Comparison of ENCODE assay signal across 21 mouse cellular contexts in the genomic region with DNA sequence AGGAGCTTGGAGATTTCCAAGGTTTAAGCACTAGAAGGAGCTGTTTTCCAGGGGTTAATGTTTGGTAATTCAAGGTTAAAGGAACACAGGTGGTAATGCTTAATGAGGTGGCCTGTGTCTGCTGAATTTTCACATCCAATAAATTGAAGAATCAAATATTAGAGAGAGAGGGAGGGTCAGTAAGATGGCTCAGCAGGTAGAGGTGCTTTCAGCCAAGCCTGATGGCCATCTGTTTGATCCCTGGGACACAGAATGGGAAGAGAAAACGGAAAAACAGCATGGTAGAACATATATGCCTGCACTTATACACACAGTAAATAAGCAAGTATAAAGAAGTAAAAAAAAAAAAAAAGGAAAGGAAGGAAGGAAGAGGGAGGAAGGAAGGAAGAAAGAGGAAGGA.
"Had no signal": no experiment of that assay in that cellular context is flagged by ENCODE, and none has a peak within 500 bp of the region (broad histone marks: within the 10 kb centered on the region; RNA-seq: fewer than 3 reads in every experiment).

No protein-coding gene starts in this region.

- ATAC-seq: intestine, postnatal 0 days; liver, postnatal 0 days; lung, postnatal 0 days had no signal

- H3K27me3 ChIP-seq: kidney, embryonic 15.5 days; limb, embryonic 15.5 days; midbrain, embryonic 12.5 days had no signal

- H3K4me2 ChIP-seq: kidney, embryonic 15.5 days; limb, embryonic 12.5 days; limb, embryonic 15.5 days; liver, embryonic 11.5 days; lung, embryonic 14.5 days; midbrain, embryonic 12.5 days had no signal

- H3K4me1 ChIP-seq: limb, embryonic 12.5 days; limb, embryonic 15.5 days; midbrain, embryonic 12.5 days had no signal

- H3K27ac ChIP-seq: kidney, embryonic 15.5 days; limb, embryonic 12.5 days; limb, embryonic 15.5 days; liver, embryonic 14.5 days; macrophage; midbrain, embryonic 12.5 days; stomach, postnatal 0 days had no signal

- H3K9me3 ChIP-seq: kidney, embryonic 15.5 days; limb, embryonic 12.5 days; limb, embryonic 15.5 days; midbrain, embryonic 12.5 days had no signal

- DNase-seq: kidney, adult 2 months; kidney, postnatal 14 days; kidney, postnatal 4 days; left cerebral cortex, postnatal 4 days; liver, postnatal 0 days; lung, embryonic 14.5 days; right cerebral cortex, postnatal 4 days; thymus, adult 2 months; thymus, postnatal 14 days; thymus, postnatal 4 days had no signal

- H3K4me3 ChIP-seq: kidney, embryonic 15.5 days; limb, embryonic 12.5 days; limb, embryonic 15.5 days; midbrain, embryonic 12.5 days; myocyte had no signal

- H3K9ac ChIP-seq: kidney, embryonic 15.5 days; limb, embryonic 12.5 days; limb, embryonic 15.5 days; liver, embryonic 14.5 days; liver, postnatal 0 days; lung, embryonic 14.5 days; midbrain, embryonic 12.5 days had no signal

- H3K36me3 ChIP-seq: kidney, embryonic 15.5 days; limb, embryonic 12.5 days; limb, embryonic 15.5 days; midbrain, embryonic 12.5 days had no signal
